Mouse (Mus musculus): ENCODE data around the gene Slc25a20.

Slc25a20 gene

GRCm38 (mm10) chr9:108687181-108687580 is 25.3 kb downstream of the Slc25a20 start:
- no peak for DNase-seq (ENCODE audit: low spot score)

DNA sequence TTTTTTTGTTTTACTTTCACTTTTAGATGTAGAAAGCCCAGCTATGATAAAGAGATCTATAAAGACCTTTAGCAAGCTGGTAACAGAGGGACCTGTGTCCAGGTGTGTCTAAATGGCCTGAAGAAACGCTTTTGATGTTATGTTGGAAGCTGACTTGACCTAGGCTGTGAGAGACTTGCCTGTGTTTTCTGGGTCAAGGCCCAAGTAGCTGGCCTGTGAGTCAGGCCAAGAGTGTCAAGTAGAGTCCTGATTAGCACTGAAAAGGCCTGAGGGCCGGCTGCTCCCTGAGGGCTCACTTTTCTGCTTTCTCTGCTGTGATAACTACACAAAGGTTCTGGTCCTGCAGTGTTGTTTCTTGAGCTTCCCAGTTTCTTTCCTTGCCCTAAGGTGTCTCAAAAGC is 25.8 kb downstream of the Slc25a20 start:
- no peak for DNase-seq (ENCODE audit: low spot score)

GRCm38 (mm10) chr9:108688451-108688850 is 26.6 kb downstream of the Slc25a20 start:
- no peak for DNase-seq (ENCODE audit: low spot score)

DNA sequence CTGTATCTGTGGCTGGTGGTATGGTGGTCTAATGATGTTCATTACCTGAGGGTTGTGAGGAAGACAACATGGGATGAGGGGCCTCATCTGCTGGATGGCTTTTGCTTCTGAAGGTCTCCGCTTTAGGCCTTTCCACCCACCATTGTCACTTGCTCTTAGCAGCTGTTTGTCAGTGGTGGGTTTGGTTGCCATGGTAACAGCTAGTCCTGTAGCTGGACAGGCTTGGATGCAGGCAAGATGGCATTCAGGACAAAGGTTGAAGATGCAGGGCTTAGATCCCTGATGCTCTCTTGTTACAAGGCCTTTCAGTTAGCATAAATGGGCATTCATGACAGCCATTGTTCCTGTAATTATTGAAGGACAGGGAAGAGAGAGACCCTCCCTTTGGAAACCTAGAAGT is 27.2 kb downstream of the Slc25a20 start, which contains the start of gene Prkar2a:
Gene Prkar2a (plus strand): TSS at position 209 of the 400 bp plus-strand sequence.
- no peak for DNase-seq (ENCODE audit: low spot score)

- DNase-seq (ENCODE audit: low spot score) = no peak
These were observed 28.1 kb downstream of the Slc25a20 start for GRCm38 (mm10) chr9:108689993-108690392.

DNA sequence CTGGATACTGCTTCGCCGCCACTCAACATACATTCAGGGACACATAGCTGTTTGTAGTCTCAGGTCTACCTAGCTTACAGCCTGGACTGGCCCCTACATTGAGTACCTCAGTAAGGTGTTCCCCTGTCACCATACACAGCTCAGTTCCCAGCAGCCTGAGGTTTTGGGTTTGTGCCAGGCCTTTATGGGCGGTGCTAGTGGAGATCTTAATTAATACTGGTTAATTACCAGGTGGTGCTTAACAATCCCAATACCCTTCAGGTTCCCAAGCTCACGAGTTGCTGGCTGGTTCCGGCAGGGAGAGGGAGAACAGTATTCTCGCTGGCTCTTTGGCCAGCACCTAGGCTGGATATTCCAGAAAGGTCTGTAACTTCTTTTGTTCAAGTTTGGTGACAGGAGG is 29.0 kb downstream of the Slc25a20 start:
- DNase-seq (ENCODE audit: low spot score) = no peak

- no peak for DNase-seq (ENCODE audit: low spot score)
These were observed 29.5 kb downstream of the Slc25a20 start for GRCm38 (mm10) chr9:108691371-108691770.

- DNase-seq (ENCODE audit: low spot score) = peak; percentile 44
These were observed 29.9 kb downstream of the Slc25a20 start for GRCm38 (mm10) chr9:108691846-108692225.

- no peak for DNase-seq (ENCODE audit: low spot score)
These were observed 30.5 kb downstream of the Slc25a20 start for GRCm38 (mm10) chr9:108692226-108693041.

GRCm38 (mm10) chr9:108693946-108694345 is 32.1 kb downstream of the Slc25a20 start:
- no peak for DNase-seq (ENCODE audit: low spot score)

GRCm38 (mm10) chr9:108694533-108694932 is 32.6 kb downstream of the Slc25a20 start:
- no peak for DNase-seq (ENCODE audit: low spot score)

DNA sequence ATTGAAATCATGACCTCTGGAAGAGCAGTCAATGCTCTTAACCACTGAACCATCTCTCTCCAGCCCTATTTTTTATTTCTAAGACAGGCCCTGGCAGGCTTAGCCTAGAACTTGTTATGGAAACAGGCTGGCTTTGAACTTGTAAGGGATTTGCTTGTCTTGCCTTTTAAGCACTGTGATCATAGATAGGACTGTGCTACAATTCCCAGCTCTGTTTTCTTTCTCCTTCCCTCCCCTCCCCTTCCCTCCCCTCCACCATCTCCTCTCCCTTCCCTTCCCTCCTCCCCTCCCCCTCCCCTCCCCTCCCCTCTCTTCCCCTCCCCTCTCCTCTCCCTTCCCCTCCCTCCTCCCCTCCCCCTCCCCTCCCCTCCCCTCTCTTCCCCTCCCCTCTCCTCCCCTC is 40.6 kb downstream of the Slc25a20 start:
- DNase-seq (ENCODE audit: low spot score) = no peak

DNA sequence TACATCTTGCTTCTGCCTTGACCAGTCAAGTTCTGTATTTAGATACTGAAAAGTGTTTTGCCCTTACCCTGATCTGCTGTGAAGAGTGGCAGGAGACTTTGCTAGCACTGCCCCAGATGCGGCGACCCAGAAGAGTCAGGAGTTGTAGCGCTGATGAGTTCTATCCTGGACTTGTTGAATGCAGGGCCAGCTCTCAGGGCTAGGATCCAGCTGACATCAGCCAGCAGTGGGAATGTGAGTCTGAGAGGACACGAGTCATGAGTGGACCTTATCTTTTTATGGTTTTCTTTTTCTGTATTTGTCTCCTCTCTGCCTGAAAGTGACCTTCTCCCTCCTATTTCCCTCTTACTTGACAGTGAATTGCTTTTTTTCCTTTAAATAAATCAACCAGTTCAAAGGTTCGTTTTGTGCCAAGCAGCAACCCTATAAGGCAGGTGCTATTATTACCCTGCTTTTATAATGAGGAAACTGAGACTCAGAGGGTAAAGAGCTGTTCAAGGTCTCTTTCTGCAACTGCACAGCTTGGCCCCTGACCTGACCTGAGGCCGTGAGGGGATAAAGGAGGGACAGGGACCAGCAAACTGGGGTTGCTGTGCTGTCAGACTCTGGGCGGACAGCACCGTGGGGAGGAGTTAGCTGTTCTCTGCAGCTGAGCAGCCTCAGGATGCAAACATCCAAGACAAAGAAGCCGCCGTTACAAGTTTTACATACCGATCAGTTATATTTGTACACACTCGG is 41.7 kb downstream of the Slc25a20 start:
- no peak for DNase-seq (ENCODE audit: low spot score)

DNA sequence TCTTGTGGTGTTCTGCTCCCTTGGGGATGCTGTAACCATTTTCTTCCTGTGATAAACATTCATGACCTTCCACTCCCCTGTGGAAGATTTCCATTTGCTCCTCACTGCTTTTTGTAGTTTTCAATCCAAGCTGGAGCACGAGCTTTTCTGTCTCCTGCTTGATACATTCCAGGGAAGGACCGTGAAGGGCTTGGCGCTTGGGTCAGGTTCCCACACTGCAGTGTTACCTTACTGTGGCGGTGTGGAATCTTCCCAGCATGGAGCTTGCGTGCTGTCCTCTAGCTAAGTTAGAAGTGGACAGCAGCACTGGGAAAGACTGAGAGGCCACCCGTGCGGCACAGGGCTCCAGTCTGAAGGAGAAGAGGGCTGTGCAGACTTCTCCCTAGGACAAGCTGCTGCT is 42.7 kb downstream of the Slc25a20 start:
- no peak for DNase-seq (ENCODE audit: low spot score)

DNA sequence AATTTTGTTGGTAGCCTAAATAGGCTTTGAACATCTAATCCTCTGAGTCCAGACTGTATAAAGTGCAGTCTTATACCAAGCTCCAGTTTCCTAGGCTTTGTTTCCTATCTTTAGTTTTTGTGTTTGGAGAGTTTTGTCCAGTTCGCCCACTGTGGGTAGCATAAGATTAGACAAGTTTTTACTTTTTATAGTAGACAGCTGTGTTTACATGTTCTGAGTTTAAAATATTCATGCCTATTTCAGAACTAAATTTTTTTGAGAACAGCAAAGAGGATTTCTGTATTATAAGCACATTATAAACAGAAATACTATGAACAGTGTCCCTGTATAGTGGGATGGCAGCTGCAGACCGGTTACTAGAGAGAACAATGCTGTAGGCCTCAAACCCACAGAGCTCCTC is 45.3 kb downstream of the Slc25a20 start:
- DNase-seq (ENCODE audit: low spot score) = no peak

GRCm38 (mm10) chr9:108708833-108709232 is 46.9 kb downstream of the Slc25a20 start:
- DNase-seq (ENCODE audit: low spot score) = no peak

DNA sequence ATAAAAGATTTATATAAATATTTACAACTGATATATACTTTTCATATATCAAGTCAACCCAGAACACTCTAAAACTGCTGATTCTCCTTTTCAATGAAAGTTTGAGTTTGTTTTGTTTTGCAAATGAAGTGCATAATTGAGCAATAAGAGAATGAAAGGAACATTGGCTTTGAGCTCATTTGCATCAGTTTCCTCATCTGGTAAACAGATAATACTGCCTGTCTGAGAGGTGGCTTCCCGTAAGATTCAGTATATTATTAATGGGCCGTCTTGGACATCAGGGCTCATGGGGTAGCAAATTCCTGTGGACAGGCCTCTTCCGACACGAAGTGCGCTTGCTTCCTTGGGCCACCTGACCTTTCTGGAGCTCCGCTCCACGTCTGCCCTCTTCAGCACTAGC is 48.9 kb downstream of the Slc25a20 start:
- no peak for DNase-seq (ENCODE audit: low spot score)

DNA sequence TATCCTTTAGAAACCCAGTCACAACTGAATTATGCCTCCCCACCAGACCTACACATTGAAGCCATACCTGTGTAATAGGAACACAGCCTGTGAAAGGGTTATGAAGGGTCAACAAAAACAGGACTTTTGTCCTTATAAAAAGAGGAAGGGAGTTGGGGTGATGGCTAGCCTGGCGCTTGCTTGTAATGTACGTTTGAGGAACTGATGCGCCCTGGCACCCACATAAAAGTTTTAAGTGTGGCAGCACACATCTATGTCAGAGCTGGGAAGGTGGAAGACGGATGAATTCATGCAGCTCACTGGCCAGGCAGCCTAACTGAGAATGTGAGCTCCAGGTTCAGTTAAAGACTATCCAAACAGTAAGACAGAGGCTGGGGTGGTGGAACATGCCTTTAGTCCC is 54.3 kb downstream of the Slc25a20 start:
- no peak for DNase-seq (ENCODE audit: low spot score)

- DNase-seq (ENCODE audit: low spot score) = no peak
These were observed 61.9 kb downstream of the Slc25a20 start for GRCm38 (mm10) chr9:108723751-108724150.

DNA sequence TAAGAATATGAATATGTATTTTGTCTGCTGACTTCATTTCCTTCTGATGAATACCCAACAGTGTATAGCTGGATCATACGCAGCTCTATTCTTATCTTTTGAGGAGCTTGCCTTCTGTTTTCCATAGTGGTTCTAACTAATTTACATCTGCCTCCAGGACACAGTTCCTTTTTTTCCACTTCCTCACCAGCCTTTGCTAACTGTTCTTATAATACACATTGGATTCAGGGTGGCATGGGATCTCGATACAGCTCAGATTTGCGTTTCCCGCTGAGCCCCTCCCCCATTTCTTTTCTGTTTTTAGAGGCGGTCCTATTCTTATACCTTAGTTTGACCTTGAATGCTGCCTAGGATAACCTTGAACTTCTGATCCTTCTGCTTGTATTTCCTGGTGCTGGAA is 64.2 kb downstream of the Slc25a20 start:
- DNase-seq (ENCODE audit: low spot score) = no peak

- no peak for DNase-seq (ENCODE audit: low spot score)
These were observed 67.2 kb downstream of the Slc25a20 start for GRCm38 (mm10) chr9:108729050-108729449.

DNA sequence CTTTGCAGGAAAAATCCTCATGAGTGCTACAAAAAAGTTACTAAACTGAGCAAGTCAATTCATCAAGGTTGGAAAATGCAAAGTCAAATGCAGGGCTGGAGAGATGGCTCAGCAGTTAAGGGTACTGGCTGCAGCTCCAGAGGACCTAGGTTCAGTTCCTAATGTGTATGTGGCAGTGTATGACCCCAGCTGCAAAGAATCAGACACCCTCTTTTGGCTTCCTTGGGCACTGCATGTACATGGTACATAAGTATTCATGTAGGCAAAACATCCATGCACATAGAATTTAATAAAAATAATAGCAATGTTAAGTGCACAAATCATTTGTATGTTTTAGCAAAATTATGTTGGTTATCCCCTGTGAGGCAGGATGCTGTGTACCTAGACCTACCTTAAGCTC is 70.6 kb downstream of the Slc25a20 start:
- no peak for DNase-seq (ENCODE audit: low spot score)
